Mouse (Mus musculus) brain, embryonic 14.5 days (tissue): ENCODE results near the gene Rhbdf2.
A peak's percentile ranks its signal among the peaks of the same experiment; 100 is the strongest.

Experiments used
- CTCF ChIP-seq: fragments of 200-500 bp; IDR thresholded peaks from 2 replicates; pipeline ENCODE4 v1.5.1; 2012; ENCODE audit warnings: inconsistent platforms, mild to moderate bottlenecking, moderate library complexity, borderline replicate concordance; ENCODE audit not compliant: insufficient read depth, insufficient read length; ENCODE audit errors: extremely low read depth
- POLR2A ChIP-seq: fragments of 200-500 bp; IDR thresholded peaks from 2 replicates; pipeline ENCODE4 v1.6.1; 2012; ENCODE audit warnings: mild to moderate bottlenecking, inconsistent platforms, borderline replicate concordance; ENCODE audit not compliant: poor library complexity, insufficient read depth, insufficient read length, severe bottlenecking; ENCODE audit errors: extremely low read depth

DNA sequence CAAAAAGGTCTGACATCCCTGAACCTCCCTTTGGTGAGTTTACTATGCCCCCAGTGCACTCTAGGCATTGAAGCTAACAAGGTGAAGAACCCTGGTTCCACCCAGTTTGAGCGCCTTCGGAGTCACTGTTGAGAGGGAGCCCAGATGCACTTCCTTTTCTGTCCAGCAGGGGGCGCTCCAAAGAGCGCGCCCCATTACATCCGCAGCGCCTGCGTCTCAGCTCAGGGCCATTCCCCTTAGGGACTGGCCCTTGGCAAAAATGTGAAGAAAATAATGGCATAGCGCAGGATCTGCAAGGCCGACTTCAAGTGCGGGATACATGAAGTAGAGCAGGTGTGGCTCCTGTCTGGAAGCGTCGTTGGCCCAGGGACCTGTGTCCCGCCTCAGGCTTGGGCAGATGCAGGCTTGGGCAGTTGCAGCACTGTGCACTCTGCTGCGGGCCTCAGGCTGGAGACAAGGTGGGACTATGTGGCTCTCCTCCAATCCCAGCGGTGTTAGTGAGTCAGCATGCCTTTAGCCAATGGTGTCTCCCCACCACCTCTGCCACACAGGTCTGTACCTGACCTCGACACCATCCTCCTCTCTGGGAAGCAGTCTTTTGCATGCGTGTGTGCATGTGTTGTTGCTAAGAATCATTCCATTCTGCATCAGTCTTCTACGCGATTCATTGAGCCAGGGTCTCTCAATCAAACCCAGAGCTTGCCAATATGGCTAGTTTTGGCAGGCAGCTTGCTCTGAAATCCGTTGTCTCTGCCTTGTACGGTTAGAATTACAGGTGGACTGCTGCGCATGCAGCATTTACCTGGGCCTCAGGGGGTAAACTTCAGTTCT lies 39.8 kb downstream of the Rhbdf2 start:
- TF ChIP-seq CTCF (peak; percentile 100), POLR2A (no peak)
